Mouse (Mus musculus) liver, embryonic 14.5 days (tissue): ENCODE results near the gene Col4a2.

Source experiments
- CTCF ChIP-seq: IDR thresholded peaks from 2 replicates; pipeline ENCODE4 v1.5.1; 2016; ENCODE audit warnings: antibody characterized with exemption, low read depth, control low read depth
- EP300 ChIP-seq: IDR thresholded peaks from 2 replicates; pipeline ENCODE4 v1.6.1; 2016; ENCODE audit warnings: antibody characterized with exemption, low read depth

- TF ChIP-seq CTCF (no peak), EP300 (no peak)
Measured at GRCm38 (mm10) chr8:11352514-11352913, 39.9 kb downstream of the Col4a2 start.
